Mouse (Mus musculus): ENCODE results near the gene Hibch. TPM values are rescaled to one million over a fixed set of nuclear protein-coding genes. Genes with fewer than 3 reads are reported as not detected.

The Hibch gene
- 22.7 and 23.9 TPM in 2 replicates for polyA plus RNA-seq (2012; rRNA removed)

DNA sequence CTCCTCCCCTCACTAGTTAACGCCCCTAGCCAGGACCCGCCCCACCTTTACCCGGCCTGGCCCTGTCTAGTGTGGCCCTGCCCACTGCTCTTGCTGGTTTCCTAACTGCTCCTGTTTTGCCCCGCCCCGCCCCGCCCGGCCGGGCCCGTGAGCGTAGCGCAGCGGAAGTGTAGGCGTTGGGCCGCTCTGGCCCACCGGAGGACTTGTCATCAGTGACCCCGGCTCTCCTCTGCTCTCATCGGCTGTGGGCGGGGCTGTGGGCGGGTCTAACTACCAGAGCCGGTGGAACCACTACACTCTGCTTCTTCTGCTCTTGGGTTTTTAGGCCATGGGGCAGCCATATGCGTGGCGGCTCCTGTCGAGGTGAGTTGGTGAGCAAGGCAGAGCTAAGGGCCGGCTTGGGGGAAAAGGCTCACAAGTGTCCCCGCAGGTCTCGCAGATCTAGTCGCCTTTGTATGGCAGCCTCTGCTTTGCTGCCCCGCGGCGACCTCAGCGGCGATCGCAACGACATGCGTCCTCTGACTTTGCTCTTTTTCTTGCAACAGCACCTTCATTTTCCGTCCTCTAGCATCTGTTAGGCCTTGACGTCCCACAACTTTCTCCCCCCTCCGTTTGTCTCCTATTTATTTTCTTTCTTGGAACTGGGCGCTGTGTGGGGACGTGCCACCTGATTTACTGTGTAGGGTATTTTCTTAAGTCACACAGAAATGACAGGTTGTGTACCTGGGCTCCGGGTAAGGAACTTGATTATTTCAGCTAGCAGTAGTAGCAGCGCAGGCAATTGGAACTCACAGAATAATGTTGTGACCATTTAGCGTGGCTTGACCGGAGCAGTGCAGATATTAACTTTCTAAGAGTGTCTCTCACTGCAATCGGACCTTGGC lies at the start of gene Hibch:
Gene Hibch, plus strand, starts transcription at position 148 of the 884 bp plus-strand sequence.
- WGBS = 1% methylated on average over 45 of the region's 45 CpGs
- peak; percentile 97 for DNase-seq
- TF ChIP-seq POLR2A (IDR thresholded peaks at IDR 0.05; ENCODE audit: control insufficient read depth, extremely low read depth, insufficient read depth, low read length, poor library complexity) (peak; percentile 64), CTCF (IDR thresholded peaks at IDR 0.05; ENCODE audit: borderline replicate concordance, control insufficient read depth, extremely low read depth, insufficient read depth, low read length, poor library complexity) (peak; percentile 49; the same call in 1 of the 2 replicates)
- Histone ChIP-seq H3K4me1 (replicated peaks; ENCODE audit: control insufficient read depth, insufficient read depth, low read length) (peaks cover 6% of the 10 kb centered on the region), H3K27me3 (ENCODE audit: control insufficient read depth, insufficient read depth, low read length) (no peaks in the 10 kb centered on the region), H3K4me3 (ENCODE audit: control insufficient read depth, insufficient read depth, low read length) (peak within 1 kb of the TSS; percentile 75), H3K36me3 (ENCODE audit: control insufficient read depth, insufficient read depth, low read length) (no peaks in the 10 kb centered on the region), H3K27ac (ENCODE audit: control insufficient read depth, insufficient read depth, low read length) (peak within 1 kb of the TSS; percentile 47)

DNA sequence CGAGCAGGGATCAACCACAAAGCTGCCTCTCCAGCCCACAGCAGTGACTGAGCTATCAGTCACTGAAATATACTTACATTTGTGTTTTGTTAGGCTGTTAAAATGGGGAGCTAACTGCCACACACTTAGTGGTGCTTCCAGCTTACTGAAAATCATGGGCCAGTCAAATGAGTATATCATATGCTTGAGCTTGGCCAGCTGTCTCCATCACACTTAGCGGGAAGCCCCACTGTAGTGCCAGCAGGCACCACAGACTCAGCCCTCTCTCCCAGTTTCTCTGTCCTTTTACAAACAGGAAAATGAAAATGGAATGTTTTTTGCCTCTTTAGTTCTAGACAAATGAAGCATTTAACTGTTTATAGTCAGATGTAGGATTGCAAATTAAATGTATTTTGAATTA lies 48.8 kb upstream of the Hibch start:
- DNase-seq = no peak
- peaks cover 23% of the 10 kb centered on the region for H3K36me3 ChIP-seq (ENCODE audit: control insufficient read depth, insufficient read depth, low read length)
- no peak for TF ChIP-seq CTCF (IDR thresholded peaks at IDR 0.05; ENCODE audit: borderline replicate concordance, control insufficient read depth, extremely low read depth, insufficient read depth, low read length, poor library complexity)
- no peak for TF ChIP-seq POLR2A (IDR thresholded peaks at IDR 0.05; ENCODE audit: control insufficient read depth, extremely low read depth, insufficient read depth, low read length, poor library complexity)
- 93% methylated on average over 2 of the region's 2 CpGs for WGBS
- peaks cover 9% of the 10 kb centered on the region for H3K4me1 ChIP-seq (replicated peaks; ENCODE audit: control insufficient read depth, insufficient read depth, low read length)
- no peak overlapping the region for H3K4me3 ChIP-seq (ENCODE audit: control insufficient read depth, insufficient read depth, low read length)
- H3K27me3 ChIP-seq (ENCODE audit: control insufficient read depth, insufficient read depth, low read length) = no peaks in the 10 kb centered on the region
- no peak overlapping the region for H3K27ac ChIP-seq (ENCODE audit: control insufficient read depth, insufficient read depth, low read length)

DNA sequence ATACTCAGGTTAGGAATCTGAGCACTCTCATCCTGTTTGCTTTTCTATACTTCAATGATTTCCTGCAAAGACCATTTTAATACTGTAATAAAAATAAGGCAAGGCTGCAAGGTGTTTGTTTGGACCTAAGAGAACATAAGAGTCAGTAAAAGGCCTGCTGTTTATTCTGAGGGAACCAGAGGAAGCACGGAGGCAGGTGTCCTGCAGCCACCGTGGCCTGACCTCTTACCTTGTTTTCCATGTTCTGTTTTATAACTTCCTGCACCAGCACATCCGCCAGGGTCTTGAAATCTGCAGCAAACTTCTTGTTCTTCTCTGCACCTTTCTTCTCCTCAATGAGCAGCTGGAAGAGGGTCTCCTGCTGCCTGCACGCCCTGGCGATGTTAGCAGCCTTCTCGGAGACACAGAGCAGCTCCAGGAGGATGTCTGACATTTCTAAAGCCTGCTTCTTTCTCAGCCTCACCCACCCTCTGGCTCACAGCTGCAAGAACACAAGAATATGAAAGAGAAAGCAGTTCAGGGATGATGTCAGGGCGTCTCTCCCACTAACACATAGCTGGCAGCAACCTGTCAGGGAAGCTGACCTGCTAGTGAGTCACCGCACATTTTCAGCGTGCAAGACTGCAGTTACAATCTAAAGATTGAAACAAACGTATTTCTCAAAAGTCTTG lies 45.5 kb upstream of the Hibch start:
- peak; percentile 48 for DNase-seq
- peak overlapping the region; percentile 54 for H3K4me3 ChIP-seq (ENCODE audit: control insufficient read depth, insufficient read depth, low read length)
- peaks cover 14% of the 10 kb centered on the region for H3K4me1 ChIP-seq (replicated peaks; ENCODE audit: control insufficient read depth, insufficient read depth, low read length)
- TF ChIP-seq POLR2A (IDR thresholded peaks at IDR 0.05; ENCODE audit: control insufficient read depth, extremely low read depth, insufficient read depth, low read length, poor library complexity) (peak; percentile 37; the same call in 1 of the 2 replicates), CTCF (IDR thresholded peaks at IDR 0.05; ENCODE audit: borderline replicate concordance, control insufficient read depth, extremely low read depth, insufficient read depth, low read length, poor library complexity) (no peak)
- 4% methylated on average over 10 of the region's 10 CpGs for WGBS
- H3K27ac ChIP-seq (ENCODE audit: control insufficient read depth, insufficient read depth, low read length) = peak overlapping the region; percentile 95
- H3K36me3 ChIP-seq (ENCODE audit: control insufficient read depth, insufficient read depth, low read length) = peaks cover 4% of the 10 kb centered on the region; the same call in 1 of the 2 replicates
- no peaks in the 10 kb centered on the region for H3K27me3 ChIP-seq (ENCODE audit: control insufficient read depth, insufficient read depth, low read length)

DNA sequence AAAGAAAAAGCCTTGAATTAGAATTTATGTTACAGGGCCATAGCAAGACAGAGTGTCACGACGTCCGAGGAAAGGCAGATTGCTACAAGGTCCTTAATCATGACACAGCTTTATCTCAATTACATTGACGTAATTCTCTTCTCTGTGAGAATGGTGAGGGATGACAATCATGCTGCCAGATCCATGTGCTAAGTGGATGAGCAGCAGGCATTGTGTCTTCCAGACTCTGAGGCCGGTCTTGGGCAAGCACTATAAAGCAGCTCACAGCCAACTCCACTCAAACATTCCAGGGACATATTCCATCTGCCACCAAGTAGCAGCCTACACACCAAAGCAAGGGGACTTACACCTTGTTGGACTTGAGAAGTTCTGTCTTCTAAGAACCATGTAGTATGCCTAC lies 45.0 kb upstream of the Hibch start:
- DNase-seq = no peak
- Histone ChIP-seq H3K27me3 (ENCODE audit: control insufficient read depth, insufficient read depth, low read length) (no peaks in the 10 kb centered on the region), H3K27ac (ENCODE audit: control insufficient read depth, insufficient read depth, low read length) (peak overlapping the region; percentile 95), H3K36me3 (ENCODE audit: control insufficient read depth, insufficient read depth, low read length) (no peaks in the 10 kb centered on the region; the same call in 1 of the 2 replicates), H3K4me1 (replicated peaks; ENCODE audit: control insufficient read depth, insufficient read depth, low read length) (peaks cover 14% of the 10 kb centered on the region), H3K4me3 (ENCODE audit: control insufficient read depth, insufficient read depth, low read length) (no peak overlapping the region)
- WGBS = 29% methylated on average over 5 of the region's 5 CpGs
- no peak for TF ChIP-seq CTCF (IDR thresholded peaks at IDR 0.05; ENCODE audit: borderline replicate concordance, control insufficient read depth, extremely low read depth, insufficient read depth, low read length, poor library complexity)
- TF ChIP-seq POLR2A (IDR thresholded peaks at IDR 0.05; ENCODE audit: control insufficient read depth, extremely low read depth, insufficient read depth, low read length, poor library complexity) = no peak

DNA sequence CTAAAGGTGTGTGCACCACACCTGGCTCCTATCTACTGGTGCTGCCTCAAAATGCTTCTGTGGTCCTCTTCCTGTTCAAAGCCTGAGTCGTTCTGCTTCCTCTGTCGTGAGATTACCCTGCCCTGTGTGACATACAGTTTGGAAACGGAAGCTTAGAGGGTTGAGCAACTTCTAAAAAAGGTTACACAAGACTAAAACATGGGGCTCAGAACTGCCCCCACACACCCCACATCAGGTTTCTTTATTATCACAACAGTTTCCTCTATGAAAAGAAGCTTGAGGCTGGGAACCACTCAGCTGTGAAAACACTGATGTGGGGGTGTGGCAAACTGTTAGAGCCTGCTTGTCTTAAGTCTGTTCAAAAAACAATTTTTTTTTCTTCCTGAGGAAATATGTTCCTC lies 44.4 kb upstream of the Hibch start:
- no peaks in the 10 kb centered on the region for H3K36me3 ChIP-seq (ENCODE audit: control insufficient read depth, insufficient read depth, low read length)
- H3K27ac ChIP-seq (ENCODE audit: control insufficient read depth, insufficient read depth, low read length) = peak overlapping the region; percentile 95
- H3K4me1 ChIP-seq (replicated peaks; ENCODE audit: control insufficient read depth, insufficient read depth, low read length) = peaks cover 14% of the 10 kb centered on the region
- no peak overlapping the region for H3K4me3 ChIP-seq (ENCODE audit: control insufficient read depth, insufficient read depth, low read length)
- peak; percentile 51 for DNase-seq
- WGBS = 0% methylated on average over 3 of the region's 3 CpGs
- no peak for TF ChIP-seq CTCF (IDR thresholded peaks at IDR 0.05; ENCODE audit: borderline replicate concordance, control insufficient read depth, extremely low read depth, insufficient read depth, low read length, poor library complexity)
- no peak for TF ChIP-seq POLR2A (IDR thresholded peaks at IDR 0.05; ENCODE audit: control insufficient read depth, extremely low read depth, insufficient read depth, low read length, poor library complexity)
- no peaks in the 10 kb centered on the region for H3K27me3 ChIP-seq (ENCODE audit: control insufficient read depth, insufficient read depth, low read length)

DNA sequence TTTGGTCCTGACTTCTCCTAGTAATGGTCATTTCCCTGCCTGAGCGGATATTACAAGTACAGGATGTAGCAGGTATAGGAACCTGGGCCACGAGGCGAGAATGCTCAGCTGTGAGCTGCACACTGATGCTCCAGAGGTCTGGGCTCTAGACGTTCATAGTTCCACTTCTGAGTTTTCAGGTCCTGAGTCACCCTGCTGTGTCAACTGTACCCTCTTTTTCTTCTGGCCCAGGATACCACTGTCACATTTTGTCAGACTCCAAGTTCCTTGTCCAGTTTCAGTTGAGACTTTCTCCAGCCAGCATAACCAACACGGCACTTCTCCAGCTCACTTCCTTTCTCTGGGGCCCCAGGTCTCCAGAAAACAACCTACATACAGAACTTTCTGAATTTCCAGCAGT lies 43.1 kb upstream of the Hibch start:
- DNase-seq = no peak
- Histone ChIP-seq H3K36me3 (ENCODE audit: control insufficient read depth, insufficient read depth, low read length) (no peaks in the 10 kb centered on the region), H3K27me3 (ENCODE audit: control insufficient read depth, insufficient read depth, low read length) (no peaks in the 10 kb centered on the region), H3K4me3 (ENCODE audit: control insufficient read depth, insufficient read depth, low read length) (no peak overlapping the region), H3K4me1 (replicated peaks; ENCODE audit: control insufficient read depth, insufficient read depth, low read length) (peaks cover 14% of the 10 kb centered on the region), H3K27ac (ENCODE audit: control insufficient read depth, insufficient read depth, low read length) (no peak overlapping the region)
- WGBS = 62% methylated on average over 5 of the region's 5 CpGs
- TF ChIP-seq CTCF (IDR thresholded peaks at IDR 0.05; ENCODE audit: borderline replicate concordance, control insufficient read depth, extremely low read depth, insufficient read depth, low read length, poor library complexity) (no peak), POLR2A (IDR thresholded peaks at IDR 0.05; ENCODE audit: control insufficient read depth, extremely low read depth, insufficient read depth, low read length, poor library complexity) (no peak)

Measured in thymus, adult 2 months (tissue).